Mouse (Mus musculus): ENCODE data around the gene Maml3. TPM values are rescaled to one million over a fixed set of nuclear protein-coding genes. Genes with fewer than 3 reads are reported as not detected.

Maml3 gene
- polyA plus RNA-seq, 1 experiment from 2014 or later = 5.6 TPM

- Histone ChIP-seq H3K4me3 (ENCODE audit: low read depth, low read length) (no peak overlapping the region), H3K4me2 (replicated peaks; ENCODE audit: low read depth, low read length) (no peak overlapping the region)
- DNase-seq (ENCODE audit: low spot score) = peak; percentile 48
Observed at GRCm38 (mm10) chr3:51778738-51779592, 325.9 kb downstream of the Maml3 start.

DNA sequence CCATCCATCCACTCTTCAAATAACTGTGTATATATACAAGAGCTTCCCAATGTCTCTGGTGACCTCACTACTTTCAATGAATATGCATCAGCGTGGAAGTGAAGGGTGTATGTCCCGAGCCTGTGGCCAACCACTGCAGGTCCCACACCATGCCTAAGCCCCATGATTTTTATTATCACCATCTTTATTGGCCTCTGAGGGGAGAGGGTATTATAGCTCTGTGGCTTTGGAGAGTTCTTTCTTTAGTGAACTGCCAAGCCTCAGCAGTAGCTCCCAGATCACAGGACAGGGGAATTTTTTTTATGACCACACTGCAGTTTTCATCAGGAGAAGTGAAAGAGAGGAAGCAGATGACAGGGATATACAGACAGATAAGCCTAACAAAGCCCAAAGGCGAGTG lies 326.7 kb downstream of the Maml3 start:
- Histone ChIP-seq H3K4me2 (replicated peaks; ENCODE audit: low read depth, low read length) (no peak overlapping the region), H3K27ac (ENCODE audit: low read length) (no peak overlapping the region), H3K9ac (replicated peaks; ENCODE audit: low read depth) (no peak overlapping the region), H3K9me3 (ENCODE audit: low read length) (no peaks in the 10 kb centered on the region), H3K4me3 (ENCODE audit: low read depth, low read length) (no peak overlapping the region), H3K36me3 (ENCODE audit: insufficient read depth, low read length) (no peaks in the 10 kb centered on the region), H3K4me1 (ENCODE audit: insufficient read depth, low read depth, low read length) (peaks cover 4% of the 10 kb centered on the region; the same call in 1 of the 2 replicates), H3K27me3 (replicated peaks; ENCODE audit: insufficient read depth, low read length) (no peaks in the 10 kb centered on the region)
- TF ChIP-seq CTCF (IDR thresholded peaks at IDR 0.05) = no peak
- no peak for TF ChIP-seq EP300 (IDR thresholded peaks at IDR 0.05)
- WGBS = 58% methylated on average over 3 of the region's 3 CpGs
- DNase-seq (ENCODE audit: low spot score) (no peak), ATAC-seq (no peak)

More at GRCm38 (mm10) chr3:51778738-51779592, 325.9 kb downstream of the Maml3 start:
- 18% methylated on average over 16 of the region's 16 CpGs for WGBS
- ATAC-seq = peak; percentile 47
- TF ChIP-seq CTCF (IDR thresholded peaks at IDR 0.05) = no peak
- TF ChIP-seq EP300 (IDR thresholded peaks at IDR 0.05) = no peak
- Histone ChIP-seq H3K27me3 (replicated peaks; ENCODE audit: insufficient read depth, low read length) (no peaks in the 10 kb centered on the region), H3K9ac (replicated peaks; ENCODE audit: low read depth) (no peak overlapping the region), H3K4me1 (ENCODE audit: insufficient read depth, low read depth, low read length) (peaks cover 4% of the 10 kb centered on the region; the same call in 1 of the 2 replicates), H3K27ac (ENCODE audit: low read length) (no peak overlapping the region), H3K9me3 (ENCODE audit: low read length) (no peaks in the 10 kb centered on the region), H3K36me3 (ENCODE audit: insufficient read depth, low read length) (no peaks in the 10 kb centered on the region)

GRCm38 (mm10) chr3:51776018-51776611 lies 328.8 kb downstream of the Maml3 start:
- Histone ChIP-seq H3K4me2 (replicated peaks; ENCODE audit: low read depth, low read length) (no peak overlapping the region), H3K4me1 (ENCODE audit: insufficient read depth, low read depth, low read length) (peaks cover 4% of the 10 kb centered on the region; the same call in 1 of the 2 replicates), H3K27me3 (replicated peaks; ENCODE audit: insufficient read depth, low read length) (no peaks in the 10 kb centered on the region), H3K9ac (replicated peaks; ENCODE audit: low read depth) (no peak overlapping the region), H3K4me3 (ENCODE audit: low read depth, low read length) (no peak overlapping the region), H3K36me3 (ENCODE audit: insufficient read depth, low read length) (no peaks in the 10 kb centered on the region), H3K27ac (ENCODE audit: low read length) (no peak overlapping the region), H3K9me3 (ENCODE audit: low read length) (no peaks in the 10 kb centered on the region)
- TF ChIP-seq EP300 (IDR thresholded peaks at IDR 0.05) (no peak), CTCF (IDR thresholded peaks at IDR 0.05) (no peak)
- 74% methylated on average over 2 of the region's 2 CpGs for WGBS
- DNase-seq (ENCODE audit: low spot score) (no peak), ATAC-seq (no peak)

DNA sequence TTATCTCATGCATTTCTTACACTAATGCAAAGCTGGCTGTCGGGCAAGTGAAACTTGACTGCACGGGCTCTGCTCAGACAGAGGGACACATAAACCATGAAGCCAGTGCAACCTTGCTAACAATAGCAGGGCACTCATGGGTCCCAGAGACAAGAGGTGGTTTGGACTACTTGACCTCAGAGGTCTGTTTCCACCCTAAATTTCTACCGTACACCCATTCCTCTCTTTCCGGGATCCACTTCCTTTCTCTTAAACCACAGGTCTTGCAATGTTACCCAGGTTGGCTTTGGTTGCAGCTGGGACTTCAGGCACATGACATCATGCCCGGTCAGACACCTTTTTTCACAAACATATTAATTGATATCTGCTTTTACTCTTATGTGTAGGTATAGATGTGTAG lies 331.3 kb downstream of the Maml3 start:
- H3K4me3 ChIP-seq (ENCODE audit: low read depth, low read length) = no peak overlapping the region
- no peak for ATAC-seq
- 65% methylated on average over 5 of the region's 5 CpGs for WGBS
- H3K4me2 ChIP-seq (replicated peaks; ENCODE audit: low read depth, low read length) = no peak overlapping the region
- no peak overlapping the region for H3K27ac ChIP-seq (ENCODE audit: low read length)
- H3K4me1 ChIP-seq (ENCODE audit: insufficient read depth, low read depth, low read length) = peaks cover under 1% of the 10 kb centered on the region; the same call in 1 of the 2 replicates
- no peaks in the 10 kb centered on the region for H3K27me3 ChIP-seq (replicated peaks; ENCODE audit: insufficient read depth, low read length)
- DNase-seq (ENCODE audit: low spot score) = no peak
- no peak overlapping the region for H3K9ac ChIP-seq (replicated peaks; ENCODE audit: low read depth)
- H3K9me3 ChIP-seq (ENCODE audit: low read length) = no peaks in the 10 kb centered on the region
- no peaks in the 10 kb centered on the region for H3K36me3 ChIP-seq (ENCODE audit: insufficient read depth, low read length)
- TF ChIP-seq EP300 (IDR thresholded peaks at IDR 0.05) = no peak
- TF ChIP-seq CTCF (IDR thresholded peaks at IDR 0.05) = no peak

- no peak overlapping the region for H3K9ac ChIP-seq (replicated peaks; ENCODE audit: low read depth)
- H3K36me3 ChIP-seq (ENCODE audit: insufficient read depth, low read length) = no peaks in the 10 kb centered on the region
- ATAC-seq = no peak
- H3K27me3 ChIP-seq (replicated peaks; ENCODE audit: insufficient read depth, low read length) = no peaks in the 10 kb centered on the region
- DNase-seq (ENCODE audit: low spot score) = no peak
- H3K27ac ChIP-seq (ENCODE audit: low read length) = no peak overlapping the region
- 71% methylated on average over 9 of the region's 9 CpGs for WGBS
- no peak overlapping the region for H3K4me3 ChIP-seq (ENCODE audit: low read depth, low read length)
- no peak for TF ChIP-seq CTCF (IDR thresholded peaks at IDR 0.05)
- TF ChIP-seq EP300 (IDR thresholded peaks at IDR 0.05) = no peak
- H3K4me1 ChIP-seq (ENCODE audit: insufficient read depth, low read depth, low read length) = no peaks in the 10 kb centered on the region
- no peaks in the 10 kb centered on the region for H3K9me3 ChIP-seq (ENCODE audit: low read length)
- no peak overlapping the region for H3K4me2 ChIP-seq (replicated peaks; ENCODE audit: low read depth, low read length)
Observed at GRCm38 (mm10) chr3:51771839-51772630, 332.8 kb downstream of the Maml3 start.

- WGBS = 83% methylated on average over 6 of the region's 6 CpGs
- no peaks in the 10 kb centered on the region for H3K4me1 ChIP-seq (ENCODE audit: insufficient read depth, low read depth, low read length)
- H3K9me3 ChIP-seq (ENCODE audit: low read length) = no peaks in the 10 kb centered on the region
- H3K4me3 ChIP-seq (ENCODE audit: low read depth, low read length) = no peak overlapping the region
- no peak overlapping the region for H3K27ac ChIP-seq (ENCODE audit: low read length)
- DNase-seq (ENCODE audit: low spot score) (peak; percentile 68), ATAC-seq (peak; percentile 58; the same call in 1 of the 2 replicates)
- H3K4me2 ChIP-seq (replicated peaks; ENCODE audit: low read depth, low read length) = no peak overlapping the region
- no peaks in the 10 kb centered on the region for H3K36me3 ChIP-seq (ENCODE audit: insufficient read depth, low read length)
- TF ChIP-seq CTCF (IDR thresholded peaks at IDR 0.05) = no peak
- no peak for TF ChIP-seq EP300 (IDR thresholded peaks at IDR 0.05)
- H3K27me3 ChIP-seq (replicated peaks; ENCODE audit: insufficient read depth, low read length) = no peaks in the 10 kb centered on the region
- H3K9ac ChIP-seq (replicated peaks; ENCODE audit: low read depth) = no peak overlapping the region
Observed at GRCm38 (mm10) chr3:51769196-51769595, 335.7 kb downstream of the Maml3 start.

Data from lung, postnatal 0 days (tissue).